Mouse (Mus musculus): Measurements from ENCODE around the gene Ogfrl1. TPM values are rescaled to one million over a fixed set of nuclear protein-coding genes. Genes with fewer than 3 reads are reported as not detected.

Ogfrl1 gene
- polyA plus RNA-seq (2012; rRNA removed) = 0.22 and 0.41 TPM in 2 replicates

DNA sequence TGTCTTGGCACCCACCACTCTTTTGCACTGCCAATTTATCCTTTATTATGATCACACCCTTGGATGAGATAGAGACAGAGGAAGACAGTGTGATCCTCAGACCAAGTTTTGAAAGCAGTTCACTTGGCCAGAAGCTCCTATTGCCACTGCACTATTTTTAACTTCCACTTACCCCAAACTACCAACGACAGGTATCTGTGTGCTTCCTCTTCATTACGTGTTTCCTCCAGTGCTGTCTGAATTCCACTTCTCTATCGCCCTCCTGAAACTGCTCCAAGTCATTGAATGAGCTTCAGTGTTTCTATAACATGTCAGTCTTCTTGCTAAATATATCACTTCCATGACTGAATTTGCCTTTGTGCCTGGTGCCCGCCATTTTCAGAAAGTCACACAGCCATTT is at the start of gene Ogfrl1:
Gene Ogfrl1 (minus strand): TSS at position 150 of the 400 bp plus-strand sequence.
- Histone ChIP-seq H3K36me3 (ENCODE audit: control insufficient read depth, insufficient read depth, low read length) (no peaks in the 10 kb centered on the region), H3K4me1 (ENCODE audit: control insufficient read depth, insufficient read depth, low read length) (no peaks in the 10 kb centered on the region), H3K27ac (ENCODE audit: control insufficient read depth, insufficient read depth, low read depth, low read length) (no peak within 1 kb of the TSS), H3K27me3 (ENCODE audit: control insufficient read depth, insufficient read depth, low read length) (no peaks in the 10 kb centered on the region), H3K4me3 (ENCODE audit: control insufficient read depth, low read depth, low read length) (no peak within 1 kb of the TSS)
- no peak for TF ChIP-seq CTCF (IDR thresholded peaks at IDR 0.05; ENCODE audit: control insufficient read depth, insufficient read depth, insufficient replicate concordance, low read depth, low read length)
- no peak for TF ChIP-seq POLR2A (IDR thresholded peaks at IDR 0.05; ENCODE audit: control insufficient read depth, low read depth, low read length)

DNA sequence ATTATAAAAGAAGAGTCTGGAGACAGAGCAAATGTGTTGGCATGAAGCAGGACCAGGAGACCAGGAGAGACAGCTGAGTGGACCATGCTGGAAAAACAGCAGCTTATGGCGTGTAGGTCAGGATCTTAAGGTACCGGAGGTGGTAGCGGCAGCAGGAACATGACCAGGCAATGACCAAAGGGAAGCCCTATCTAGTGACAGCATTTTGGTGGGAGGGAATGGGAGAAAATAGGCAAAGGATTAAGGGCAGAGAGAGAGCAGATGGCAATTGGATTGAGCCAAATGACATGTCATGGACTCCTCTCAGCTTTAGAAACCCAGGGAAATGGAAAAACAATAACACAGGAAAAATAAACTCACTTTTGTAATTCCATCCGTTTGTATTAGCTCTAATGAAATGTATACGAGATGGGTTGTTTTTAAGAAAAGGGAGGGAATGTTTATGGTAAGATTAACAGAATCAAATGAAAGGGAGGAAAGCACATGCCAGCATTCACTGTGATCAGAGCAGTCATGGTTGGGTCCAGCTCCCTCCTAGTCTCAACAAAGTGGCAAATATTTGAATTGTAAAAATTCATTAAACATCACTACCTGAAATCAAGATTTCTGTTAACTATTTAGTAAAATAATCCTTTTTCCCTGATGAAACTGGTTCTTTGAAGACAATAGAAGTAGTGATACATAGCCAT is 48.3 kb upstream of the Ogfrl1 start:
- Histone ChIP-seq H3K27ac (ENCODE audit: control insufficient read depth, insufficient read depth, low read depth, low read length) (no peak overlapping the region), H3K4me3 (ENCODE audit: control insufficient read depth, low read depth, low read length) (no peak overlapping the region), H3K27me3 (ENCODE audit: control insufficient read depth, insufficient read depth, low read length) (no peaks in the 10 kb centered on the region), H3K4me1 (ENCODE audit: control insufficient read depth, insufficient read depth, low read length) (no peaks in the 10 kb centered on the region), H3K36me3 (ENCODE audit: control insufficient read depth, insufficient read depth, low read length) (no peaks in the 10 kb centered on the region)
- TF ChIP-seq CTCF (IDR thresholded peaks at IDR 0.05; ENCODE audit: control insufficient read depth, insufficient read depth, insufficient replicate concordance, low read depth, low read length) (no peak), POLR2A (IDR thresholded peaks at IDR 0.05; ENCODE audit: control insufficient read depth, low read depth, low read length) (no peak)

GRCm38 (mm10) chr1:23433612-23434011 is 36.0 kb upstream of the Ogfrl1 start:
- H3K36me3 ChIP-seq (ENCODE audit: control insufficient read depth, insufficient read depth, low read length) = no peaks in the 10 kb centered on the region
- no peaks in the 10 kb centered on the region for H3K4me1 ChIP-seq (ENCODE audit: control insufficient read depth, insufficient read depth, low read length)
- TF ChIP-seq POLR2A (IDR thresholded peaks at IDR 0.05; ENCODE audit: control insufficient read depth, low read depth, low read length) (no peak), CTCF (IDR thresholded peaks at IDR 0.05; ENCODE audit: control insufficient read depth, insufficient read depth, insufficient replicate concordance, low read depth, low read length) (no peak)
- H3K4me3 ChIP-seq (ENCODE audit: control insufficient read depth, low read depth, low read length) = no peak overlapping the region
- H3K27me3 ChIP-seq (ENCODE audit: control insufficient read depth, insufficient read depth, low read length) = no peaks in the 10 kb centered on the region
- no peak overlapping the region for H3K27ac ChIP-seq (ENCODE audit: control insufficient read depth, insufficient read depth, low read depth, low read length)

DNA sequence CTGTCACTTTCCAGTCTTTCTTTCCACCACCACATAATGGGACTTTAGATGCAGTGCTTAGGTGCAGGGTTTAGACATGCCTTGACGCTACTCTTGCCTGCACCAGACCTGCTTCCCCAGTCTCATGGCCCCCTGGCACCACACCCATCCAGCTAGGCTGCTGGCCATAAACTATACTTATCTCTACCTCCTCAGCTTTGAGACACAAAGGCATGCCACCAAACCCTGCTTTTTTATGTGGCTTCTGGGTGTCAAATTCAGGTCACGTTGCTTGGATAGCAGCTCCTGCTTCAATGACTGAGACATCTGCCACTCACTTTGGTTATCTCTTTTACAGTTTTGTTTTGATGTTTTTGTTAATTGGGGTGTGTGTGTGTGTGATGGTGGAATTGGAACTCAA is 28.9 kb upstream of the Ogfrl1 start:
- no peak for TF ChIP-seq POLR2A (IDR thresholded peaks at IDR 0.05; ENCODE audit: control insufficient read depth, low read depth, low read length)
- TF ChIP-seq CTCF (IDR thresholded peaks at IDR 0.05; ENCODE audit: control insufficient read depth, insufficient read depth, insufficient replicate concordance, low read depth, low read length) = no peak
- no peaks in the 10 kb centered on the region for H3K27me3 ChIP-seq (ENCODE audit: control insufficient read depth, insufficient read depth, low read length)
- no peaks in the 10 kb centered on the region for H3K4me1 ChIP-seq (ENCODE audit: control insufficient read depth, insufficient read depth, low read length)
- no peaks in the 10 kb centered on the region for H3K36me3 ChIP-seq (ENCODE audit: control insufficient read depth, insufficient read depth, low read length)
- no peak overlapping the region for H3K27ac ChIP-seq (ENCODE audit: control insufficient read depth, insufficient read depth, low read depth, low read length)
- H3K4me3 ChIP-seq (ENCODE audit: control insufficient read depth, low read depth, low read length) = no peak overlapping the region

GRCm38 (mm10) chr1:23418941-23419340 is 21.4 kb upstream of the Ogfrl1 start:
- H3K27ac ChIP-seq (ENCODE audit: control insufficient read depth, insufficient read depth, low read depth, low read length) = no peak overlapping the region
- no peaks in the 10 kb centered on the region for H3K4me1 ChIP-seq (ENCODE audit: control insufficient read depth, insufficient read depth, low read length)
- no peaks in the 10 kb centered on the region for H3K36me3 ChIP-seq (ENCODE audit: control insufficient read depth, insufficient read depth, low read length)
- no peak overlapping the region for H3K4me3 ChIP-seq (ENCODE audit: control insufficient read depth, low read depth, low read length)
- H3K27me3 ChIP-seq (ENCODE audit: control insufficient read depth, insufficient read depth, low read length) = no peaks in the 10 kb centered on the region
- no peak for TF ChIP-seq POLR2A (IDR thresholded peaks at IDR 0.05; ENCODE audit: control insufficient read depth, low read depth, low read length)
- TF ChIP-seq CTCF (IDR thresholded peaks at IDR 0.05; ENCODE audit: control insufficient read depth, insufficient read depth, insufficient replicate concordance, low read depth, low read length) = no peak

GRCm38 (mm10) chr1:23418059-23418458 is 20.5 kb upstream of the Ogfrl1 start:
- H3K27ac ChIP-seq (ENCODE audit: control insufficient read depth, insufficient read depth, low read depth, low read length) = no peak overlapping the region
- no peaks in the 10 kb centered on the region for H3K4me1 ChIP-seq (ENCODE audit: control insufficient read depth, insufficient read depth, low read length)
- no peak overlapping the region for H3K4me3 ChIP-seq (ENCODE audit: control insufficient read depth, low read depth, low read length)
- H3K36me3 ChIP-seq (ENCODE audit: control insufficient read depth, insufficient read depth, low read length) = no peaks in the 10 kb centered on the region
- no peak for TF ChIP-seq CTCF (IDR thresholded peaks at IDR 0.05; ENCODE audit: control insufficient read depth, insufficient read depth, insufficient replicate concordance, low read depth, low read length)
- TF ChIP-seq POLR2A (IDR thresholded peaks at IDR 0.05; ENCODE audit: control insufficient read depth, low read depth, low read length) = no peak
- no peaks in the 10 kb centered on the region for H3K27me3 ChIP-seq (ENCODE audit: control insufficient read depth, insufficient read depth, low read length)

DNA sequence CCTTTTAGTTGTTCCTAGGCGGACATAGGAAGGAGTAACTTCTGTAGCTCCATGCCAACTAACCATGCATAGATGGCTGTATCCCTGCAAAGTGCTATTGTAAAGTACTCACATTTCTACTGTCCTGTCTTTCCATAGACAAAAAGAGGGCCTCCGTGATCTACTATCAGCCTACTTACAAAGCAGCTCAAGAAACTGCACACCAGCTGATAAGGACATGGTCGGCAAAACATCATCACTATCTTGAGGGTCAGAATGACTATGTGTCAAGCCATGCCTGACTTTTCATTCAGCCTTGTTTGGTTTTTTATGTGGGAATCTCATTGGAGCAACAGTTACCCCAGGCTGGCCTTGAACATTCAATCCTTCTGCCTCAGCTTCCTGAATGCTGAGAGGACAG is 20.0 kb upstream of the Ogfrl1 start:
- Histone ChIP-seq H3K27ac (ENCODE audit: control insufficient read depth, insufficient read depth, low read depth, low read length) (no peak overlapping the region), H3K36me3 (ENCODE audit: control insufficient read depth, insufficient read depth, low read length) (no peaks in the 10 kb centered on the region), H3K4me1 (ENCODE audit: control insufficient read depth, insufficient read depth, low read length) (no peaks in the 10 kb centered on the region), H3K4me3 (ENCODE audit: control insufficient read depth, low read depth, low read length) (no peak overlapping the region), H3K27me3 (ENCODE audit: control insufficient read depth, insufficient read depth, low read length) (no peaks in the 10 kb centered on the region)
- TF ChIP-seq CTCF (IDR thresholded peaks at IDR 0.05; ENCODE audit: control insufficient read depth, insufficient read depth, insufficient replicate concordance, low read depth, low read length) = no peak
- TF ChIP-seq POLR2A (IDR thresholded peaks at IDR 0.05; ENCODE audit: control insufficient read depth, low read depth, low read length) = no peak
